Comparison of ENCODE assay signal across 14 mouse cellular contexts in the genomic region with DNA sequence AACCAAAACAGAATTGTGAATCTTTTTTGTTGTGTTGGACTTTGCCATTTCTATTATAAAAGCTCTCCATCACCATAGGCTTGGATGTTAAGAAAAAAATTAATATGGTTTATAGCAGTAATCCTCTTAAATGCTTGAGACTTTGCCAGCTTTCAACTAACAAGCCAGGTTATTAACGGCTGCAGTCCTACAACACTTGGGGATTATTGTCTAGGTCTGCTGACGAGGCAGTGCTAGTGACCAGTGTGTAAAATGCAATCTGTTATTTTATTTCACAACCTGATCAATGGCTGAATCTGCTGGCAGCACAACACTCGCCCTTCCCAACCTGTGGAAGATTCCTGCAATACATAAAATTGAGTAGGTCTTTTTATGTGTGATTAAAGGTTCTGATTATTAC.
"Had no signal": no experiment of that assay in that cellular context is flagged by ENCODE, and none has a peak within 500 bp of the region (broad histone marks: within the 10 kb centered on the region; RNA-seq: fewer than 3 reads in every experiment).

No protein-coding gene starts in this region.

- H3K9me3 ChIP-seq: limb, embryonic 12.5 days; neural tube, embryonic 13.5 days had no signal

- DNase-seq: kidney, adult 8-10 months; kidney, postnatal 36 days; layer of hippocampus, adult 9-11 months; layer of hippocampus, postnatal 36 days; lung, adult 2 months; lung, postnatal 36 days; thymus, postnatal 4 days had no signal

- H3K4me2 ChIP-seq: limb, embryonic 12.5 days; neural tube, embryonic 13.5 days had no signal

- H3K9ac ChIP-seq: limb, embryonic 12.5 days; liver, embryonic 14.5 days; neural tube, embryonic 13.5 days had no signal

- ATAC-seq: intestine, postnatal 0 days; lung, postnatal 0 days had no signal

- H3K27ac ChIP-seq: kidney, postnatal 0 days; limb, embryonic 12.5 days; liver, embryonic 14.5 days; neural tube, embryonic 13.5 days; stomach, postnatal 0 days had no signal

- H3K4me3 ChIP-seq: limb, embryonic 12.5 days; neural tube, embryonic 13.5 days had no signal

- H3K4me1 ChIP-seq: limb, embryonic 12.5 days; neural tube, embryonic 13.5 days had no signal

- H3K36me3 ChIP-seq: limb, embryonic 12.5 days; neural tube, embryonic 13.5 days had no signal

- H3K27me3 ChIP-seq: limb, embryonic 12.5 days; neural tube, embryonic 13.5 days had no signal
